Mouse (Mus musculus) ES-E14 (cell line): ENCODE measurements at regions not wholly inside any gene's neighbourhood (a gene's known extent, or its start where the extent isn't known, plus 50 kb on each side); places are given as distances from the start of the nearest gene placed in this dataset.
A peak's percentile ranks its signal among the peaks of the same experiment; 100 is the strongest.

ENCODE experiments used
- DNase-seq: peaks from one replicate; pipeline ENCODE4 v3.0.0-alpha.2; 2013; ENCODE audit warnings: low read depth, low spot score
- H3K27ac ChIP-seq: 2 replicates; pipeline ENCODE4 v1.5.1; 2012; ENCODE audit warnings: low read depth, mild to moderate bottlenecking, low read length, moderate library complexity, mixed read lengths; ENCODE audit not compliant: poor library complexity, insufficient read depth, severe bottlenecking
- H3K36me3 ChIP-seq: 2 replicates; pipeline ENCODE4 v1.6.1; 2012; ENCODE audit warnings: mild to moderate bottlenecking, low read length, moderate library complexity, mixed read lengths; ENCODE audit not compliant: control insufficient read depth, poor library complexity, insufficient read depth, severe bottlenecking
- H3K4me1 ChIP-seq, 2 experiments: fragments of 150-350 bp in 1 of 2; sonication (generic) in 1 of 2; 2 replicates each; pipeline ENCODE4 v1.6.1; 2012; ENCODE audit warnings: low read length in 2 of 2, mild to moderate bottlenecking in 1 of 2, mixed read lengths in 1 of 2; ENCODE audit not compliant: control insufficient read depth in 2 of 2, insufficient read depth in 2 of 2, poor library complexity in 1 of 2
- H3K4me3 ChIP-seq, 2 experiments: fragments of 150-350 bp in 1 of 2; sonication (generic) in 1 of 2; 2 replicates each; pipeline ENCODE4 v1.5.1; 2012; ENCODE audit warnings: low read length in 2 of 2, low read depth in 1 of 2, mild to moderate bottlenecking in 1 of 2, mixed read lengths in 1 of 2; ENCODE audit not compliant: insufficient read depth in 1 of 2, poor library complexity in 1 of 2, severe bottlenecking in 1 of 2
- H3K9ac ChIP-seq: 2 replicates; pipeline ENCODE4 v1.6.1; 2012; ENCODE audit warnings: low read depth, mild to moderate bottlenecking, low read length, mixed read lengths; ENCODE audit not compliant: poor library complexity, insufficient read depth, severe bottlenecking
- H3K9me3 ChIP-seq: fragments of 150-350 bp; sonication (generic); 2 replicates; pipeline ENCODE4 v1.6.1; 2012; ENCODE audit warnings: low read depth, mild to moderate bottlenecking, low read length; ENCODE audit not compliant: control insufficient read depth, insufficient read depth
- CHD2 ChIP-seq: IDR thresholded peaks from 2 replicates; pipeline ENCODE4 v1.6.1; 2014; ENCODE audit warnings: mild to moderate bottlenecking, low read depth, low read length, inconsistent platforms
- HCFC1 ChIP-seq: IDR thresholded peaks from 2 replicates; pipeline ENCODE4 v1.6.1; 2012; ENCODE audit warnings: low read length, inconsistent platforms, borderline replicate concordance; ENCODE audit not compliant: insufficient read depth
- MAFK ChIP-seq: IDR thresholded peaks from 2 replicates; pipeline ENCODE4 v1.6.1; 2014; ENCODE audit warnings: mild to moderate bottlenecking, low read depth, low read length, inconsistent platforms; ENCODE audit not compliant: insufficient read depth
- ZC3H11A ChIP-seq: IDR thresholded peaks from 2 replicates; pipeline ENCODE4 v1.6.1; 2012; ENCODE audit warnings: low read depth, mild to moderate bottlenecking, inconsistent platforms, low read length, borderline replicate concordance
- ZNF384 ChIP-seq: IDR thresholded peaks from 2 replicates; pipeline ENCODE4 v1.6.1; 2012; ENCODE audit warnings: low read depth, low read length, inconsistent platforms
- in situ Hi-C, 2 experiments: fragments of 600-800 bp; cut with MboI; formaldehyde crosslinking; loops; one replicate each; pipeline ENCODE4 v1.15.1; 2025; ENCODE audit warnings: low sequenced_read_pairs in 2 of 2, inconsistent platforms in 1 of 2; ENCODE audit not compliant: unreplicated experiment in 2 of 2

DNA sequence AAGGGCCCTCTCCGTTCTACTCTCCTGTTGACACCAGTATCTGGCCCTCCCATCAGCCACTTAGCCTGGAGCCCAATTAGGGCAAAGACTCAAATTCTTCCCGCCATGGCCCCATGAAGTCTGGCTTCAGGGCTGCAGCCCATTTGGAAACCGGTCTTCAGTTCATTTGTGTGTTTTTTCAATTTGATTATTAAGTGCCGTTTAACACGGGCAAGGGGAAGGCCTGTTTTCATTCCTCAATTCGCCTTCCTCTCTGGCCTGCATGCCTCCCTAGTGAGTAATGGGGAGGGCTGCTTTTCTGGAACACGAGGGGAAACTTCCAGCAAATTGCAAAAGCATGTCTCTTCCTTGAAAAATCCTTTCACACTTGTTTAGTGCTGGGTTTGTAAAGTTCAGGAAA lies 89.1 kb upstream of the Rbpj start:
- DNase-seq = no peak
- H3K4me1 ChIP-seq = peaks cover 0 to 2% of the 10 kb centered on the region in 2 experiments; a peak in 1 of 4 replicates
- no peaks in the 10 kb centered on the region for H3K9me3 ChIP-seq
- no peak overlapping the region for H3K4me3 ChIP-seq
- no peak overlapping the region for H3K9ac ChIP-seq
- in situ Hi-C loops = no loop called here
- no peak overlapping the region for H3K27ac ChIP-seq
- no peaks in the 10 kb centered on the region for H3K36me3 ChIP-seq
- TF ChIP-seq MAFK (no peak), ZC3H11A (no peak), ZNF384 (no peak), CHD2 (no peak), HCFC1 (no peak)

DNA sequence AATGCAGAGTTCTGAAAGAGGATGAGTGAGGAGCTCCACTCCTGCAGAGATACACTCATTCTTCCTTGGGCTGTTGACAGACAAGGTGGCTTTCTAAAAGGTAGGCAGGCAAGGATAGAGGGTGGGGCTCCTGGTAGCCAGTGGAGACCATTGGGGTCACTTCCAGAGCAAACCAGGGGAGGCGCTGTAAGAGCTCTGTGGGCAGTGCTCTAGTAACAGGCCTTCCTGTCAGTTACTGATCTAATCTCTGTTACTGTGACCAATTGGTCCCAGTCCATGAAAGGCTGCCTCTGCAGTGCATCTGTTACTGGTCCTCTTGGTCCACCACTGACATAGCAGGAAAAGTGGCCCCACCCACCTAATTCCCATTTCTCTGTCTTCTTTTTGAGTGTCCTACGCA lies 88.3 kb upstream of the Rbpj start:
- in situ Hi-C loops = no loop called here
- Histone ChIP-seq H3K4me1 (peaks cover 0 to 2% of the 10 kb centered on the region in 2 experiments; a peak in 1 of 4 replicates), H3K36me3 (no peaks in the 10 kb centered on the region), H3K27ac (no peak overlapping the region), H3K9me3 (no peaks in the 10 kb centered on the region), H3K9ac (no peak overlapping the region), H3K4me3 (no peak overlapping the region)
- no peak for TF ChIP-seq ZNF384
- 0 out of 2 replicates have a peak, but pooled peaks have one; percentile 3 for TF ChIP-seq ZC3H11A
- DNase-seq = no peak

DNA sequence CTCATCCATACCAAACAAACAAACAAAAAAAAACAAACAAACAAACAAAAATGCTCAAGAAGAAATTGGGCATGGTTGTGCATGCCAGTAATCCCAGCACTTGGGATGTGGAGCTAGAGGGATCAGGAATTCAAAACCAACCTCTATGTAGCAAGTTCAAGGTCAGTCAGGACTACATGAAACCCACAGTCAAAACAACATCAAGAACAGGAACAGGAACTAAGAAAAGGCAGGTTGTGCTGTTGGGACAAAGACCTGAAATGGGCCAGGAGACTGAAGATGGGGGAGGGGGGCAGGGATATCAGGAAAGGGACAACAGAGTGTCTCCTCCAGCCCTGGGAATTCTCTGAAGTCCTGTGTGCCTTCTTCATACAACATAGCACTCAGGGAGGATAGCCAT lies 87.8 kb upstream of the Rbpj start:
- no peaks in the 10 kb centered on the region for H3K9me3 ChIP-seq
- no peak for TF ChIP-seq ZC3H11A
- TF ChIP-seq ZNF384 = no peak
- no peak for TF ChIP-seq MAFK
- TF ChIP-seq HCFC1 = no peak
- TF ChIP-seq CHD2 = no peak
- no peak overlapping the region for H3K4me3 ChIP-seq
- H3K4me1 ChIP-seq = peaks cover 0 to 2% of the 10 kb centered on the region in 2 experiments; a peak in 1 of 4 replicates
- H3K36me3 ChIP-seq = no peaks in the 10 kb centered on the region
- H3K27ac ChIP-seq = no peak overlapping the region
- DNase-seq = no peak
- no peak overlapping the region for H3K9ac ChIP-seq
- in situ Hi-C loops = no loop called here

DNA sequence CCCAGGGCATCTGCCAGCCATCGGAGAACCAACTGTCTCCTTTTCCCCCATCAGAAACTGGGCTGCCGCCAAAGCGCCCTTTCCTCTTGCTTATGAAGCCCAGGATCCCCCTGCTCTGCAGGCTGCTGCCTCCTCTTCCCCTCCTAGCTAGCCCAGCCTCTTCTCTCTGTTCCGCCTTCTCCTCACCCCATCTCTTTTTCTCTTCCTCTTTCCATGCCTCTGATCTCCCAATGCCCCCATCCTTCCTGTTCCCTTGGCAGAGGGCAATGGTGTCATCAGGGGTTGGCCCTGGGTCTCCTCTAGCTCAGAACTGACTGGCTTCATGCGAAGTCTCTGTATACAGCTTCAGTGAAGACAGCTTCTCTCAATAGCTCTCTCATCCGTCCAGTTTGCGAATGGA lies 87.4 kb upstream of the Rbpj start:
- Histone ChIP-seq H3K4me3 (no peak overlapping the region), H3K36me3 (no peaks in the 10 kb centered on the region), H3K9me3 (no peaks in the 10 kb centered on the region), H3K4me1 (peaks cover 0 to 2% of the 10 kb centered on the region in 2 experiments; a peak in 1 of 4 replicates), H3K9ac (no peak overlapping the region), H3K27ac (no peak overlapping the region)
- in situ Hi-C loops = no loop called here
- DNase-seq = no peak
- TF ChIP-seq ZNF384 = no peak
- TF ChIP-seq MAFK = no peak
- no peak for TF ChIP-seq HCFC1
- no peak for TF ChIP-seq ZC3H11A
- no peak for TF ChIP-seq CHD2

GRCm38 (mm10) chr5:53379612-53380011 lies 86.3 kb upstream of the Rbpj start:
- Histone ChIP-seq H3K36me3 (no peaks in the 10 kb centered on the region), H3K27ac (no peak overlapping the region), H3K9me3 (no peaks in the 10 kb centered on the region), H3K9ac (no peak overlapping the region), H3K4me1 (peaks cover 0 to 2% of the 10 kb centered on the region in 2 experiments; a peak in 1 of 4 replicates), H3K4me3 (no peak overlapping the region)
- in situ Hi-C loops = no loop called here
- DNase-seq = no peak
- no peak for TF ChIP-seq CHD2
- TF ChIP-seq ZC3H11A = no peak
- no peak for TF ChIP-seq HCFC1
- TF ChIP-seq MAFK = no peak
- no peak for TF ChIP-seq ZNF384
